Mouse (Mus musculus): ENCODE measurements around the gene Foxred1. TPM values are rescaled to one million over a fixed set of nuclear protein-coding genes. Genes with fewer than 3 reads are reported as not detected.

The Foxred1 gene
- polyA plus RNA-seq, 1 experiment, result 18.6 TPM

DNA sequence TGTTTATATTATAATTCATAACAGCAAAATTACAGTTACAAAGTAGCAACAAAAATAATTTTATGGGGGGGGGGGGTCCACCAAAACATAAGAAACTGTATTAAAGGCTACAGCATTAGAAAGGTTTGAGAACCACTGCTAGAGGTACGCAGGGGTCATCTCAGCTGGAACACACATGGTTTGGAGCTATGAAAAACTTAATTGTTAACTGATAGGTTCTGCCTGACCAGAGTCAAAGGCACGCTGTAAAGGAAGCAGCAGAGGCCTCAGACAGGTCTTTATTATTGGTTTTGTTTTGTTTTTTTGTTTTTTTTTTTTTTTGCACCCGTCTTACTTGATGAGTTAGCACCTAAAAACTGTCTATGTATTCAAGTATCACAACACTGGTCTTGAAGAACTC is 52.4 kb downstream of the Foxred1 start:
- Histone ChIP-seq H3K4me2 (ENCODE audit: low read depth) (no peak overlapping the region), H3K4me3 (no peak overlapping the region), H3K27me3 (ENCODE audit: control insufficient read depth, insufficient read depth, insufficient read length) (no peaks in the 10 kb centered on the region), H3K79me2 (ENCODE audit: control insufficient read depth, insufficient read depth) (peaks cover 14% of the 10 kb centered on the region), H3K36me3 (ENCODE audit: control insufficient read depth, insufficient read depth) (peaks cover 15% of the 10 kb centered on the region), H3ac (ENCODE audit: control insufficient read depth, insufficient read length) (no peak overlapping the region)
- TF ChIP-seq TCF12 (IDR thresholded peaks at IDR 0.05; ENCODE audit: insufficient read depth, poor library complexity, severe bottlenecking) (no peak), CEBPB (IDR thresholded peaks at IDR 0.05; ENCODE audit: insufficient read depth, poor library complexity, severe bottlenecking) (no peak), TCF3 (IDR thresholded peaks at IDR 0.05; ENCODE audit: insufficient read length, low read depth) (no peak), SRF (IDR thresholded peaks at IDR 0.05; ENCODE audit: control insufficient read depth, insufficient read length, low read depth) (no peak), MAX (IDR thresholded peaks at IDR 0.05; ENCODE audit: low read depth) (no peak), REST (IDR thresholded peaks at IDR 0.05; ENCODE audit: insufficient read depth, insufficient read length) (no peak), POLR2A (IDR thresholded peaks at IDR 0.05; ENCODE audit: insufficient read length, low read depth) (no peak), USF1 (IDR thresholded peaks at IDR 0.05; ENCODE audit: low read depth) (no peak), MYOG (IDR thresholded peaks at IDR 0.05; ENCODE audit: control insufficient read depth in 1 of 3, insufficient read depth in 1 of 3, insufficient read length in 2 of 3, low read depth in 2 of 3) (no peak), E2F4 (IDR thresholded peaks at IDR 0.05; ENCODE audit: insufficient read depth) (no peak), POLR2AphosphoS2 (IDR thresholded peaks at IDR 0.05; ENCODE audit: insufficient read length, low read depth) (no peak), MYOD1 (IDR thresholded peaks at IDR 0.05; ENCODE audit: control insufficient read depth in 1 of 3, insufficient read length in 2 of 3, low read depth in 2 of 3) (no peak)

DNA sequence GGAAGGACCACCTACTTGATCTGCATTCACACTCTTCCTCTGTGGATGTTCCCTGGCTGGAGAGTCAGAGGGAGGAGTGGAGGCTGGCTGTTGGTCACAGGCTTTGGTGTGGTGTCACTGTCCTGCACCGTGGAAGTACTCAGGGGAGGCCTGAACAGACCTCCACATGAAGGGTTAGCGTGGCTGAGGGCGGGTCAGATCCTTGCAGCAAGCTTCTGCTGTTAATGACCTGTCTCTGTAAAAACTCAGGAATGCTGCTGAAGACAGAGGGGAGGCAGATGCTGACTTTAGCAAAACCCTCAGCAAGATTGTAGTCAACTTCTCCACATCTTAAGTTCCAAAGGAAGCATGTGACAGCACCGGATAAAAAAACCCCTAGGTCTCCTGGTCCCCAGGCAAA is 54.0 kb downstream of the Foxred1 start:
- Histone ChIP-seq H3K4me3 (no peak overlapping the region), H3ac (ENCODE audit: control insufficient read depth, insufficient read length) (no peak overlapping the region), H3K79me2 (ENCODE audit: control insufficient read depth, insufficient read depth) (peaks cover 14% of the 10 kb centered on the region), H3K36me3 (ENCODE audit: control insufficient read depth, insufficient read depth) (peaks cover 15% of the 10 kb centered on the region), H3K4me2 (ENCODE audit: low read depth) (peak overlapping the region; percentile 76), H3K27me3 (ENCODE audit: control insufficient read depth, insufficient read depth, insufficient read length) (no peaks in the 10 kb centered on the region)
- no peak for TF ChIP-seq E2F4 (IDR thresholded peaks at IDR 0.05; ENCODE audit: insufficient read depth)
- TF ChIP-seq MYOG (IDR thresholded peaks at IDR 0.05; ENCODE audit: control insufficient read depth in 1 of 3, insufficient read depth in 1 of 3, insufficient read length in 2 of 3, low read depth in 2 of 3), result no peak
- no peak for TF ChIP-seq TCF12 (IDR thresholded peaks at IDR 0.05; ENCODE audit: insufficient read depth, poor library complexity, severe bottlenecking)
- no peak for TF ChIP-seq MAX (IDR thresholded peaks at IDR 0.05; ENCODE audit: low read depth)
- TF ChIP-seq SRF (IDR thresholded peaks at IDR 0.05; ENCODE audit: control insufficient read depth, insufficient read length, low read depth), result no peak
- no peak for TF ChIP-seq CEBPB (IDR thresholded peaks at IDR 0.05; ENCODE audit: insufficient read depth, poor library complexity, severe bottlenecking)
- TF ChIP-seq TCF3 (IDR thresholded peaks at IDR 0.05; ENCODE audit: insufficient read length, low read depth), result no peak
- no peak for TF ChIP-seq POLR2AphosphoS2 (IDR thresholded peaks at IDR 0.05; ENCODE audit: insufficient read length, low read depth)
- TF ChIP-seq POLR2A (IDR thresholded peaks at IDR 0.05; ENCODE audit: insufficient read length, low read depth), result no peak
- no peak for TF ChIP-seq REST (IDR thresholded peaks at IDR 0.05; ENCODE audit: insufficient read depth, insufficient read length)
- no peak for TF ChIP-seq USF1 (IDR thresholded peaks at IDR 0.05; ENCODE audit: low read depth)
- no peak for TF ChIP-seq MYOD1 (IDR thresholded peaks at IDR 0.05; ENCODE audit: control insufficient read depth in 1 of 3, insufficient read length in 2 of 3, low read depth in 2 of 3)

DNA sequence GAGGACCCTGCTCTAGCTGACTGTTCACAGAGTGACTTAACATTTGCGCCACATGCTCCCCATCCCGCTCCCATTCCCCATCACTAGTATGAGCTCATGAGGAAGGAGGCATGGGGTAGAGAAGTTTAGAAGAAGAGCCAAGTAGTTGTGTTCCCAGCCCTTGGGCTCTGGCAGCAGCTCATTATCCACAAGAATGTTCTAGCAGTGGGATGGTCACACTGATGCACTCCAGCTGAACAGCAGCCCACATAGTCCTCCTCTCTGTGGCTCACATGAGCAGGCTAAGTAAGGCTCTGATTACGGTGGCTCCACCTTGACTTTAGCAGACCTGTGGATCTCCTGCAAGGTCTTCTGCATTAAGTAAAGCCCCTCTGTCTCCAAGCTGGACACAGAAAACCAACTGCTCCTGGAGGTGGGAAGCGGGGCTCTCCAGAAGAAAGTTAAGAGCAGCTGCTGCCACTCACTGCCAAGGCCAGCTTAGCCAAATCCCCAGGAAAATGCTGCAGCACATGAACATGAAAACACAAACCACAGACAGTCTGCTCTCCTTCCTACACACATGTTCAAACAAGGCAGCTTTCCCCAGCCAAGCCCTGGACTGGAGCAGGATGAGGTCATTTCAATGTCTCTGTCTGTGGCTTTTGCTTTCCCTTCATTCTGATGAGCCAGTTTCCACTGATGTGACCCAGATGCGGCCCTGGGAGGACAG is 54.7 kb downstream of the Foxred1 start:
- H3K27me3 ChIP-seq (ENCODE audit: control insufficient read depth, insufficient read depth, insufficient read length), result no peaks in the 10 kb centered on the region
- no peak overlapping the region for H3ac ChIP-seq (ENCODE audit: control insufficient read depth, insufficient read length)
- H3K4me2 ChIP-seq (ENCODE audit: low read depth), result peak overlapping the region; percentile 76
- H3K36me3 ChIP-seq (ENCODE audit: control insufficient read depth, insufficient read depth), result peaks cover 9% of the 10 kb centered on the region
- no peak overlapping the region for H3K4me3 ChIP-seq
- no peak for TF ChIP-seq MAX (IDR thresholded peaks at IDR 0.05; ENCODE audit: low read depth)
- peak; percentile 38 for TF ChIP-seq TCF12 (IDR thresholded peaks at IDR 0.05; ENCODE audit: insufficient read depth, poor library complexity, severe bottlenecking)
- TF ChIP-seq MYOG (IDR thresholded peaks at IDR 0.05; ENCODE audit: control insufficient read depth in 1 of 3, insufficient read depth in 1 of 3, insufficient read length in 2 of 3, low read depth in 2 of 3), result peak in 1 of 3 experiments; percentile 40
- TF ChIP-seq MYOD1 (IDR thresholded peaks at IDR 0.05; ENCODE audit: control insufficient read depth in 1 of 3, insufficient read length in 2 of 3, low read depth in 2 of 3), result peak; percentile 36 to 80 (median 58)
- no peak for TF ChIP-seq POLR2AphosphoS2 (IDR thresholded peaks at IDR 0.05; ENCODE audit: insufficient read length, low read depth)
- peak; percentile 7 for TF ChIP-seq TCF3 (IDR thresholded peaks at IDR 0.05; ENCODE audit: insufficient read length, low read depth)
- no peak for TF ChIP-seq CEBPB (IDR thresholded peaks at IDR 0.05; ENCODE audit: insufficient read depth, poor library complexity, severe bottlenecking)
- no peak for TF ChIP-seq USF1 (IDR thresholded peaks at IDR 0.05; ENCODE audit: low read depth)
- no peak for TF ChIP-seq REST (IDR thresholded peaks at IDR 0.05; ENCODE audit: insufficient read depth, insufficient read length)
- H3K79me2 ChIP-seq (ENCODE audit: control insufficient read depth, insufficient read depth), result peaks cover 14% of the 10 kb centered on the region

Other genes starting within 250 kb of the Foxred1 start
- 24.0 TPM for gene St3gal4, start 91.8 kb downstream of the Foxred1 start, polyA plus RNA-seq (2012; fragmentation: generic; extraction: Trizol)
- 72.8 TPM for gene Dcps, start 35.0 kb downstream of the Foxred1 start, polyA plus RNA-seq (2012; fragmentation: generic; extraction: Trizol)
- gene Srpr, start 10.9 kb downstream of the Foxred1 start, polyA plus RNA-seq (2012; fragmentation: generic; extraction: Trizol), result 103 TPM
- gene Tirap, start 10.8 kb downstream of the Foxred1 start, polyA plus RNA-seq (2012; fragmentation: generic; extraction: Trizol), result 5.0 TPM
- 27.1 TPM for gene Fam118b, start 56.8 kb upstream of the Foxred1 start, polyA plus RNA-seq (2012; fragmentation: generic; extraction: Trizol)
- gene Rpusd4, start 56.8 kb upstream of the Foxred1 start, polyA plus RNA-seq (2012; fragmentation: generic; extraction: Trizol), result 13.2 TPM
- gene Cdon, start 210.1 kb upstream of the Foxred1 start, polyA plus RNA-seq (2012; fragmentation: generic; extraction: Trizol), result 49.9 TPM